Mouse (Mus musculus) MEL (cell line): ENCODE data around the gene Ube2u. TPM values are rescaled to one million over a fixed set of nuclear protein-coding genes. Genes with fewer than 3 reads are reported as not detected.

Experiments used
- DNase-seq: peaks from one replicate; pipeline ENCODE4 v3.0.0; 2011; ENCODE audit warnings: low read depth, low spot score
- H3K27ac ChIP-seq: 2 replicates; pipeline ENCODE4 v1.5.1; 2012; ENCODE audit warnings: low read depth, mild to moderate bottlenecking, control low read depth, low read length, moderate library complexity; ENCODE audit not compliant: control insufficient read depth
- H3K27me3 ChIP-seq, 2 experiments: fragments of 150-350 bp in 1 of 2; sonication (generic) in 1 of 2; 2 replicates each; pipeline ENCODE4 v1.6.1; 2012; ENCODE audit warnings: low read length in 2 of 2, mild to moderate bottlenecking in 2 of 2, improper control_type of control experiment in 1 of 2, moderate library complexity in 1 of 2; ENCODE audit not compliant: insufficient read depth in 2 of 2, control insufficient read depth in 1 of 2
- H3K36me3 ChIP-seq, 2 experiments: 2 replicates each; pipeline ENCODE4 v1.6.1; 2012 to 2014; ENCODE audit warnings: low read length in 2 of 2, improper control_type of control experiment in 1 of 2, inconsistent platforms in 1 of 2, mild to moderate bottlenecking in 1 of 2; ENCODE audit not compliant: insufficient read depth in 2 of 2, control insufficient read depth in 1 of 2
- H3K4me1 ChIP-seq, 2 experiments: fragments of 150-350 bp in 1 of 2; sonication (generic) in 1 of 2; 2 replicates each; pipeline ENCODE4 v1.6.1; 2012; ENCODE audit warnings: low read length in 2 of 2, improper control_type of control experiment in 1 of 2, mild to moderate bottlenecking in 1 of 2; ENCODE audit not compliant: insufficient read depth in 2 of 2, control insufficient read depth in 1 of 2
- H3K4me3 ChIP-seq, 2 experiments: fragments of 150-350 bp in 1 of 2; sonication (generic) in 1 of 2; 2 replicates each; pipeline ENCODE4 v1.5.1; 2012; ENCODE audit warnings: low read depth in 2 of 2, low read length in 2 of 2, mild to moderate bottlenecking in 2 of 2, moderate library complexity in 2 of 2, control low read depth in 1 of 2, improper control_type of control experiment in 1 of 2; ENCODE audit not compliant: control insufficient read depth in 1 of 2, insufficient read depth in 1 of 2
- H3K79me2 ChIP-seq: 2 replicates; pipeline ENCODE4 v1.6.1; 2012; ENCODE audit warnings: mild to moderate bottlenecking, low read length, moderate library complexity; ENCODE audit not compliant: control insufficient read depth, poor library complexity, insufficient read depth
- H3K9ac ChIP-seq: 2 replicates; pipeline ENCODE4 v1.6.1; 2012; ENCODE audit warnings: low read depth, mild to moderate bottlenecking, control low read depth, low read length, moderate library complexity; ENCODE audit not compliant: control insufficient read depth, poor library complexity, severe bottlenecking
- H3K9me3 ChIP-seq: fragments of 150-350 bp; sonication (generic); replicated peaks from 2 replicates; pipeline ENCODE4 v1.6.1; 2012; ENCODE audit warnings: mild to moderate bottlenecking, low read length, improper control_type of control experiment, moderate library complexity; ENCODE audit not compliant: insufficient read depth
- BHLHE40 ChIP-seq: IDR thresholded peaks from 2 replicates; pipeline ENCODE4 v1.6.1; 2012; ENCODE audit warnings: low read depth, mild to moderate bottlenecking, inconsistent platforms, low read length, improper control_type of control experiment, borderline replicate concordance
- CHD1 ChIP-seq: IDR thresholded peaks from 2 replicates; pipeline ENCODE4 v1.6.1; 2012; ENCODE audit warnings: low read depth, mild to moderate bottlenecking, inconsistent platforms, low read length, improper control_type of control experiment
- CHD2 ChIP-seq: IDR thresholded peaks from 2 replicates; pipeline ENCODE4 v1.6.1; 2011; ENCODE audit warnings: low read length, improper control_type of control experiment
- CTCF ChIP-seq, 3 experiments: IDR thresholded peaks in 2 of 3; conservative IDR thresholded peaks in 1 of 3; 2 replicates each; pipeline ENCODE4 v1.5.1; 2011 to 2012; ENCODE audit warnings: low read length in 3 of 3, low read depth in 2 of 3, mild to moderate bottlenecking in 2 of 3, improper control_type of control experiment in 1 of 3, inconsistent platforms in 1 of 3, mixed read lengths in 1 of 3, moderate library complexity in 1 of 3; ENCODE audit not compliant: control insufficient read depth in 1 of 3, insufficient read depth in 1 of 3, poor library complexity in 1 of 3, severe bottlenecking in 1 of 3
- ETS1 ChIP-seq: IDR thresholded peaks from 2 replicates; pipeline ENCODE4 v1.6.1; 2012; ENCODE audit warnings: low read depth, mild to moderate bottlenecking, inconsistent platforms, low read length, improper control_type of control experiment, moderate library complexity
- GATA1 ChIP-seq: IDR thresholded peaks from 2 replicates; pipeline ENCODE4 v1.6.1; 2011; ENCODE audit warnings: low read depth, low read length, improper control_type of control experiment
- JUND ChIP-seq: IDR thresholded peaks from 2 replicates; pipeline ENCODE4 v1.6.1; 2011; ENCODE audit warnings: low read depth, mild to moderate bottlenecking, improper control_type of control experiment, low read length
- KAT2A ChIP-seq: conservative IDR thresholded peaks from 2 replicates; pipeline ENCODE4 v1.6.1; 2012; ENCODE audit warnings: low read depth, low read length, improper control_type of control experiment, inconsistent platforms
- MAZ ChIP-seq: IDR thresholded peaks from 2 replicates; pipeline ENCODE4 v1.6.1; 2012; ENCODE audit warnings: low read depth, mild to moderate bottlenecking, inconsistent platforms, low read length, improper control_type of control experiment
- MYC ChIP-seq: IDR thresholded peaks from 2 replicates; pipeline ENCODE4 v1.6.1; 2011; ENCODE audit warnings: low read depth, mild to moderate bottlenecking, low read length, improper control_type of control experiment, moderate library complexity
- NRF1 ChIP-seq: IDR thresholded peaks from 2 replicates; pipeline ENCODE4 v1.6.1; 2014; ENCODE audit warnings: low read depth, mild to moderate bottlenecking, inconsistent platforms, low read length, improper control_type of control experiment, moderate library complexity; ENCODE audit not compliant: poor library complexity, insufficient read depth, severe bottlenecking
- POLR2AphosphoS5 ChIP-seq: IDR thresholded peaks from 2 replicates; pipeline ENCODE4 v1.6.1; 2012; ENCODE audit warnings: low read depth, borderline replicate concordance, mild to moderate bottlenecking, inconsistent platforms, low read length, moderate library complexity, mixed read lengths
- RAD21 ChIP-seq: IDR thresholded peaks from 2 replicates; pipeline ENCODE4 v1.6.1; 2011; ENCODE audit warnings: mild to moderate bottlenecking, low read depth, low read length, improper control_type of control experiment
- USF2 ChIP-seq, 2 experiments: IDR thresholded peaks; 2 replicates each; pipeline ENCODE4 v1.6.1; 2011 to 2012; ENCODE audit warnings: improper control_type of control experiment in 2 of 2, low read length in 2 of 2, borderline replicate concordance in 1 of 2, inconsistent platforms in 1 of 2, low read depth in 1 of 2, mild to moderate bottlenecking in 1 of 2; ENCODE audit not compliant: insufficient read depth in 1 of 2
- ZC3H11A ChIP-seq: IDR thresholded peaks from 2 replicates; pipeline ENCODE4 v1.6.1; 2012; ENCODE audit warnings: low read depth, mild to moderate bottlenecking, inconsistent platforms, low read length, improper control_type of control experiment
- ZKSCAN1 ChIP-seq: IDR thresholded peaks from 2 replicates; pipeline ENCODE4 v1.6.1; 2012; ENCODE audit warnings: low read depth, mild to moderate bottlenecking, inconsistent platforms, low read length, improper control_type of control experiment, moderate library complexity
- ZMIZ1 ChIP-seq: IDR thresholded peaks from 2 replicates; pipeline ENCODE4 v1.6.1; 2012; ENCODE audit warnings: low read depth, mild to moderate bottlenecking, inconsistent platforms, low read length, improper control_type of control experiment, moderate library complexity
- polyA plus RNA-seq, 2 experiments: library from polyadenylated mRNA; stranded (reverse) in 1 of 2; unstranded in 1 of 2; fragments of >175 nt in 1 of 2; fragments of >200 nt in 1 of 2; gene quantifications; 2 replicates each; pipeline versions ENCODE4 v1.2.1 to v1.2.4; 2012; ENCODE audit warnings: low replicate concordance in 2 of 2, low read depth in 1 of 2; ENCODE audit not compliant: insufficient read length in 2 of 2, insufficient read depth in 1 of 2, missing spikeins in 1 of 2
- total RNA-seq: library from RNA; depleted of rRNA; stranded (reverse); fragments of 300-350 nt; gene quantifications from 2 replicates; pipeline ENCODE4 v1.2.3, GENCODE M21; 2012

The Ube2u gene
- total and polyA plus RNA-seq, 3 experiments: not detected

DNA sequence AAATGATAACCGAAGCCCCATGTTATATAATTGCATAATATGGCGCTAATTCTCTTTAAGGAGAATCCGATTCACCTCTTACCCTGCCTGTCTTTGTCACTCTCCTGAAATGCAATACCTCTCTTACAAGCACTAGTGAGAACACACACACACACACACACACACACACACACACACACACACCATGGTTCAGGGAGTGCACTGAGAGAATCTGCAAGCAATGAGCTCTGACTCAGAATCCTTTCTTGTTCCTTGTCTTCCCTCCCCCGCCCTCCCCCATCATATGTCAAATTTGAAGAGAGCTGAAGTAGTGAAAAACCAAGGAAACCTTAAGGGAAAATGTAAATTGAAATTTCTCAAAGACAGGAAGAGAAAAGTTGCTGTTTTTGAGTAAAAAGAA is 118.4 kb downstream of the Ube2u start:
- DNase-seq: no peak
- Histone ChIP-seq H3K27me3 (no peaks in the 10 kb centered on the region), H3K4me3 (no peak overlapping the region), H3K9me3 (no peaks in the 10 kb centered on the region), H3K27ac (no peak overlapping the region), H3K4me1 (no peaks in the 10 kb centered on the region), H3K79me2 (no peaks in the 10 kb centered on the region), H3K36me3 (no peaks in the 10 kb centered on the region), H3K9ac (no peak overlapping the region)
- TF ChIP-seq RAD21 (no peak), POLR2AphosphoS5 (no peak), MYC (no peak), KAT2A (no peak), GATA1 (no peak), CHD1 (no peak), ZC3H11A (no peak), USF2 (IDR thresholded peaks at IDR 0.05; ENCODE audit: borderline replicate concordance in 1 of 2, insufficient read depth in 1 of 2, low read depth in 1 of 2, low read length in 2 of 2) (no peak), CTCF (IDR thresholded peaks at IDR 0.05 in 2 of 3, conservative IDR thresholded peaks at IDR 0.05 in 1 of 3; ENCODE audit: control insufficient read depth in 1 of 3, insufficient read depth in 1 of 3, low read depth in 2 of 3, low read length in 3 of 3, poor library complexity in 1 of 3, severe bottlenecking in 1 of 3) (no peak), BHLHE40 (no peak), JUND (no peak), MAZ (no peak), ETS1 (no peak), CHD2 (no peak), ZKSCAN1 (no peak), ZMIZ1 (no peak), NRF1 (no peak)
